Mouse (Mus musculus) erythroblast, embryonic 14.5 days (primary cell): ENCODE data around the gene Echdc2. TPM values are rescaled to one million over a fixed set of nuclear protein-coding genes. Genes with fewer than 3 reads are reported as not detected.

Experiments used
- H3K27me3 ChIP-seq: 2 replicates; pipeline ENCODE4 v1.6.1; 2012; ENCODE audit warnings: inconsistent platforms; ENCODE audit not compliant: control insufficient read depth
- H3K36me3 ChIP-seq: 2 replicates; pipeline ENCODE4 v1.6.1; 2012; ENCODE audit warnings: mild to moderate bottlenecking, inconsistent platforms; ENCODE audit not compliant: control insufficient read depth
- H3K4me1 ChIP-seq: 2 replicates; pipeline ENCODE4 v1.6.1; 2012; ENCODE audit warnings: inconsistent platforms; ENCODE audit not compliant: control insufficient read depth
- H3K4me3 ChIP-seq: replicated peaks from 2 replicates; pipeline ENCODE3; 2012; ENCODE audit warnings: moderate library complexity, mild to moderate bottlenecking, inconsistent platforms
- H3K9me3 ChIP-seq: 2 replicates; pipeline ENCODE4 v1.6.1; 2012; ENCODE audit warnings: low read length, inconsistent platforms, mixed read lengths; ENCODE audit not compliant: control insufficient read depth
- GATA1 ChIP-seq: IDR thresholded peaks from 2 replicates; pipeline ENCODE4 v1.6.1; 2012; ENCODE audit warnings: low read length, inconsistent platforms, mixed read lengths
- TAL1 ChIP-seq: IDR thresholded peaks from 3 replicates; pipeline ENCODE4 v1.6.1; 2012; ENCODE audit warnings: low read length, inconsistent platforms, mixed read lengths
- polyA plus RNA-seq: library from polyadenylated mRNA; stranded (reverse); fragments of >175 nt; gene quantifications from 2 replicates; pipeline ENCODE4 v1.2.3, GENCODE M21; 2012

Echdc2 gene
- 0.08 and 0.18 TPM in 2 replicates for polyA plus RNA-seq

DNA sequence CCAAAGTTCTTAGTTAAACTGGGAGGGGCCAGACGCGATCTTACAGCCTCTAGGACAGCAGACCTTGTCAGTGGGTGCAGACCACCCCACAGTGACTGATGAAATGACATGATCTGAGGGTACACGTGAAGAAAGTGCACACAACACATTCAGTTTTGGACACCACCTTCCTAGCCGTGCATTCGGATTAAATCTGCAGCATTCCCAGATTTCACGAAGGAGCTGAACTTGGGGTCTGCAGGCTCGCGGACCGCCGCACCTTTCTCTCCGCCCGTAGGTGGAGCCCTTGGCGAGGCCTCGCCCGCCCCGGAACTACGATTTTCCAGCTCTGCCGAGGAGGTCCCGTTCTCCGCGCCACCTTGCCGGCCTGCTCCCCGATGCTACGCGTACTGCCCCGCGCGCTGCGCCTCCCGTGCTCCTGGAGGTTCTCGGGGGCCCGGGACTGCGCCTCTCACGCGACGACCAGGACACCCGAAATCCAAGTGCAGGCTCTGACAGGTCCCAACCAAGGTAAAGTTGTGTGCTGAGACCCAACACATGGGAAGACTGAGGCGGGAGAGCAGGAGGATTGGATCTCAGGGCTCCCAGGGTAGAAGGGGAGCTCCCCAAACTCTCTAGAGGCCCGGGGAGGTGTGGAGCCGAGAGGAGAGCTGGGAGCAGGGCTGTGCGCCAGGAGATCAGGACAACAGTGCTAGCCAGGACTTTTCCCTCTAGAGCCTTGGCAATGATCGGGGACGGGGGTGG is at the start of gene Echdc2:
Gene Echdc2, plus strand, starts transcription at position 286 of the 744 bp plus-strand sequence.
- Histone ChIP-seq H3K4me3 (peak within 1 kb of the TSS; percentile 49), H3K4me1 (peaks cover 5% of the 10 kb centered on the region), H3K9me3 (no peaks in the 10 kb centered on the region), H3K36me3 (no peaks in the 10 kb centered on the region), H3K27me3 (peaks cover 25% of the 10 kb centered on the region)
- TF ChIP-seq GATA1 (no peak), TAL1 (no peak)

DNA sequence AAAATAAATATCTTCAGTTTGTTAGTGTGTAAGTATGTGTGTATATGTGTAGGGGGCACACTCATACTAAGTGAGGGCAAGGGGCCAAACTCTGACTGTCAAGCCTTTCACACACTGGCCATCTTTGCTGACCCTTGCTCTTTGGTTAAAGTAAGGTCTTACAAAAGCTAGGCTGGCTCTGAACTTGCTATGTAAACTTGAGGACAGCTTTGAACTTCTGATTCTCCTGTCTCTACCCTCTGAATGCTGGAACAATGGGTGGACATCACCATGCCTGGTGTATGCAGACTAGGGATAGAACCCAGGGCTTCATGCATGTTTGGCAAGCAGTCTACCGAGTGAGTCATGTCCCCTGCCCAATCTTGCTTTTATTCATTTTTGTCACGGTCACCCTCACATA is 48.8 kb upstream of the Echdc2 start:
- Histone ChIP-seq H3K4me3 (no peak overlapping the region), H3K4me1 (peaks cover 14% of the 10 kb centered on the region), H3K9me3 (no peaks in the 10 kb centered on the region), H3K36me3 (no peaks in the 10 kb centered on the region), H3K27me3 (no peaks in the 10 kb centered on the region)
- TF ChIP-seq TAL1 (no peak), GATA1 (no peak)

DNA sequence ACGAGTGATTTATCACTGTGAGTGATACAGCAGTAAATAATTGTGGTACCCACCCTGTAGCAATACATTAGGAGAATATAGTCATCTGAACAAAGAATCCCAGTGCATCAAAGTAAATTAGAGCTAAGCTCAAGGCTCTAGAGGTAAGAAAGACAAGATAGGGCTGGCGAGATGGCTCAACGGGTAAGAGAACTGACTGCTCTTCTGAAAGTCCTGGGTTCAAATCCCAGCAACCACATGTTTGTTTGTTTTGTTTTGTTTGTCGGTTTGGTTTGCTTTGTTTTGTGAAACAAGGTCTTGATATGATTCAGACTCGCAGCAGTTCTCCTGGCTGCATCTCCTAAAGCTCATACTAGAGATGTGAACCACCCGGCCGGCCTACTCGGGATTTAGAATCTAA is 47.7 kb upstream of the Echdc2 start:
- H3K27me3 ChIP-seq, result no peaks in the 10 kb centered on the region
- H3K4me3 ChIP-seq, result peak overlapping the region; percentile 42
- no peak for TF ChIP-seq GATA1
- TF ChIP-seq TAL1, result no peak
- H3K4me1 ChIP-seq, result peaks cover 14% of the 10 kb centered on the region
- H3K9me3 ChIP-seq, result no peaks in the 10 kb centered on the region
- H3K36me3 ChIP-seq, result no peaks in the 10 kb centered on the region

DNA sequence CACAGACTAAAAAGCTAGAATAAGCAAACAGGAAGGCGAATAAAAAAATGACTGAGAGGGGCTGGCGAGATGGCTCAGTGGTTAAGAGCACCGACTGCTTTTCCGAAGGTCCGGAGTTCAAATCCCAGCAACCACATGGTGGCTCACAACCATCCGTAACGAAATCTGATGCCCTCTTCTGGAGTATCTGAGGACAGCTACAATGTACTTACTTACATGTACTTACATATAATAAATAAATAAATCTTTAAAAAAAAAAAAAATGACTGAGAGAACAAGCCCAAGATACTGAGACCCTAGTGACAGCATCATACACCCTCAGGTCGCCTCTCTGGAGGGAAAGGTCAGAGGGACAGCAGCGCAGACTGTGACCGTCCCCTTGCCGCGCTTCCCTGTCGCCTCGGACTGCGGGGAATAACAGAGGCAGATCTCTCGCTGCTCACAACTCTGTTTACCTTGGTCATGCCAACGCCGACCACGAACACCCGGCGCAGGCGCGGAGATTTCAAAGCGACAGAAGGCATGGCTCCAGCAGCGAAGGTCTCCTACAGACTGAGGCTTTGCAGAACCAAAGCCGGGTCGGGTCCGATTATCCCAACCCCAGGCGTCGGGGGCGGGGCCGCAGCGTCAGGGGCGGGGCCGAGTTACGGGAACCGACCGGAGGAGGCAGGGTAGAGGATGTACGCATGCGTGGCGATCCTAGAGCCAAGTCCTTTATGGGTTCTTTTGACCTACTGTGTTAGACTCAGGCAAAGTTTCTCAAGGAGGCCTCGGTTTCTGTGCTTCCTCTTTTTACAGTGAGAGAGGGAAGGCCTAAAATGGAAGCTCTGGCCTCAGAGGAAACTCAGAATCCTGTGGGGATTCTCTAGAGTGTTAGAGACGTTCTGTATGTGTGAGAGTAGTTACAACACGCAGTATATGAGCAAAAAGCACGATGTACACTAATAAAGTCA is 47.0 kb upstream of the Echdc2 start:
- Histone ChIP-seq H3K27me3 (no peaks in the 10 kb centered on the region), H3K36me3 (no peaks in the 10 kb centered on the region), H3K4me1 (peaks cover 14% of the 10 kb centered on the region), H3K4me3 (peak overlapping the region; percentile 67), H3K9me3 (no peaks in the 10 kb centered on the region)
- TF ChIP-seq GATA1, result no peak
- no peak for TF ChIP-seq TAL1

DNA sequence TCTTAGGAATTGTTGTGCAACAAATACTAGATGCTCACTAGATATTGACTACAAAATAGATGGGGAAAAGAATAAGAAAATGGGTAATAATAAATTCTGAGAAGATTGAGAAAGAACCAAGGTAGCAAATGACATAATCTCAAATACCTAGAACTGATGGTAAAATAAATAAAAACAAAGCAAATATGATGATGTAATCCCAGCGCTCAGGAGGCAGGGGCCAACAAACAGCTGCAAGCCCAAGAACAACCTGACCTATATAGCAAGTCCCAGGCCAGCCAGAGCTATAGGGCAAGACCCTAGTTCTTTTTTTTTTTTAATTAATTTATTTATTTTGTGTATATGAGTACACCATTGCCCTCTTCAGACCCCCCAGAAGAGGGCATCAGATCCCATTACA is 41.1 kb upstream of the Echdc2 start:
- no peaks in the 10 kb centered on the region for H3K36me3 ChIP-seq
- no peak overlapping the region for H3K4me3 ChIP-seq
- H3K9me3 ChIP-seq, result no peaks in the 10 kb centered on the region
- no peak for TF ChIP-seq GATA1
- TF ChIP-seq TAL1, result no peak
- H3K4me1 ChIP-seq, result no peaks in the 10 kb centered on the region
- H3K27me3 ChIP-seq, result no peaks in the 10 kb centered on the region

DNA sequence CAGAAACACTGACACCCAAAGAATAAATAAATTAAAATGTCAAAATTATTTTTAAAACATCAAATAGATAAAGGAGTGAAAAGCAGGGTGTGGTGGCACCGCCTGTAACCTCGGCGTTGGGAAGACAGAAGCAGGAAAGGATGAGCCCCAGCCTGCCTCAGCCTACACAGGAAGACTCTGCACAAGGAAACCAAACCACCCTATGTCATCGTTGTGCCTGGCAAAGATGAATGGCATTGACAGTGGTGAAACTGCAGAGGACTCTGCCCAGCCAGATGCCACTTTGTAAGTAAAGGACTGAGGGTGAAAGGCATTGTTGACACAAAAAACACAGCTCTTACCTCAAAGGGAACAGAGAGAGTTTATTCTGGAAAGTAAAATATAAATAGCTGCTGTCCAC is 39.0 kb upstream of the Echdc2 start:
- Histone ChIP-seq H3K4me3 (no peak overlapping the region), H3K27me3 (no peaks in the 10 kb centered on the region), H3K4me1 (no peaks in the 10 kb centered on the region), H3K36me3 (no peaks in the 10 kb centered on the region), H3K9me3 (no peaks in the 10 kb centered on the region)
- TF ChIP-seq GATA1 (no peak), TAL1 (no peak)

DNA sequence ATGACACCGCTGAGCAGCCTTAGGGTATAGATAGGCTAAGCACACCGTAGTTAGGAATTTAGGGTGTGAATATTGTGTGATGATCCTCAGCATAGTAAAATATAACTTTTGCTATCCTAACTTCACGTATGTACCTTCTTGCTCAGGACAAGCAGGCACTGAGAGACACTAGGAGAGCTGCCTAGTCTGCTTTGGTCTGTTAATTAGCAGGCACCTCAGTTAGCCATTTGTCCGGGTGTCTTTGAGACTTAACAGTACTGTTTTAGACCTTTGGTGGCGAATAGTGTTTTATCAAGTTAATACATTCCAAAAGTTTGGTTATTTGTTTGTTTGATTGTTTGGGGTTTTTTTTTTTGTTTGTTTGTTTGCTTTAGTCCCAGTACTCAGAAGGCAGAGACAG is 37.7 kb upstream of the Echdc2 start:
- Histone ChIP-seq H3K4me3 (no peak overlapping the region), H3K36me3 (no peaks in the 10 kb centered on the region), H3K9me3 (no peaks in the 10 kb centered on the region), H3K4me1 (no peaks in the 10 kb centered on the region), H3K27me3 (no peaks in the 10 kb centered on the region)
- no peak for TF ChIP-seq TAL1
- TF ChIP-seq GATA1, result no peak

DNA sequence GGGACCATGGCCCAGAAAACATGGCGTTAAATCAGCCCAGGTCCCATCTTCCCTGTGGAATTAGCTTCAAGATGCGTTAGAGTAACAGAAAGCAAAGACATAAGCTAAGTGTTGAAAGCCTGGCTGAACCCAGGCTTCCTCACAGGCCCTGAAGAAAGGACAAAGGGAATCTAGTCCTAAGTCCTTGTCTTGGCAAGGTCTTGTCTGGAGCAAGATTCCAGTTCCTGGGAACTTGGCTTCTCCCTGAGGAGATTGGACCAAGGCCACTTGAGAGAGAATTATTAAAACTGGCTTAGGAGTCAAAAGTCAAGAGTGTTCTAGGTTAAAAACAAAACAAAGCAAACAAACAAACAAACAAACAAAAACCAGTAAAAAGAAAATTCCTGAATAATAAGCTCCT is 36.9 kb upstream of the Echdc2 start:
- no peaks in the 10 kb centered on the region for H3K36me3 ChIP-seq
- H3K4me1 ChIP-seq, result no peaks in the 10 kb centered on the region
- H3K27me3 ChIP-seq, result no peaks in the 10 kb centered on the region
- H3K4me3 ChIP-seq, result no peak overlapping the region
- TF ChIP-seq GATA1, result no peak
- no peak for TF ChIP-seq TAL1
- no peaks in the 10 kb centered on the region for H3K9me3 ChIP-seq

DNA sequence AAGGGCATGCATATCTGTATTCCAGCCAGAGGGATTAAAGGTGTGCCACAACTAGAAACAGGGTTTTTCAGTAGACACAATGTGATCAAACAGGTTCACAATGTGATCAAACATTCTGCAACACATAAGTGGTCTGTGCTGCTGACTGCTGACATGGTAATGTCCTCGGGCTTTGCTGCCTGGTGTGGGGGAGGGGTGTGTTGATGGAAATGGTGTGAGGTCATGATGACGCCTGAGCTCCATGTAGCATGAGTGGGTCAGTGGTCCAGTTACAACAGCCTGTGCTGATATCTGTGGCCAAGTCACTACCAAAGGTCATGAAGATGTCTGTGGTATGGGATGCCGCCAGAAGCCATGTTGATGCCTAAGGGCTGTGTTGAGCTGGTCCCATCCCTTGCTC is 34.8 kb upstream of the Echdc2 start:
- Histone ChIP-seq H3K4me3 (no peak overlapping the region), H3K9me3 (no peaks in the 10 kb centered on the region), H3K27me3 (no peaks in the 10 kb centered on the region), H3K4me1 (no peaks in the 10 kb centered on the region), H3K36me3 (no peaks in the 10 kb centered on the region)
- no peak for TF ChIP-seq TAL1
- no peak for TF ChIP-seq GATA1
